Mouse (Mus musculus) liver, embryonic 14.5 days (tissue): ENCODE measurements at regions not wholly inside any gene's neighbourhood (a gene's known extent, or its start where the extent isn't known, plus 50 kb on each side); places are given as distances from the start of the nearest gene placed in this dataset.

Experiments
- CTCF ChIP-seq: IDR thresholded peaks from 2 replicates; pipeline ENCODE4 v1.5.1; 2016; ENCODE audit warnings: antibody characterized with exemption, low read depth, control low read depth
- EP300 ChIP-seq: IDR thresholded peaks from 2 replicates; pipeline ENCODE4 v1.6.1; 2016; ENCODE audit warnings: antibody characterized with exemption, low read depth

GRCm38 (mm10) chr13:44513378-44514285, 215.6 kb upstream of the Jarid2 start:
- no peak for TF ChIP-seq EP300
- TF ChIP-seq CTCF: no peak
